Mouse (Mus musculus): ENCODE measurements around the gene Osbpl2.

The Osbpl2 gene

DNA sequence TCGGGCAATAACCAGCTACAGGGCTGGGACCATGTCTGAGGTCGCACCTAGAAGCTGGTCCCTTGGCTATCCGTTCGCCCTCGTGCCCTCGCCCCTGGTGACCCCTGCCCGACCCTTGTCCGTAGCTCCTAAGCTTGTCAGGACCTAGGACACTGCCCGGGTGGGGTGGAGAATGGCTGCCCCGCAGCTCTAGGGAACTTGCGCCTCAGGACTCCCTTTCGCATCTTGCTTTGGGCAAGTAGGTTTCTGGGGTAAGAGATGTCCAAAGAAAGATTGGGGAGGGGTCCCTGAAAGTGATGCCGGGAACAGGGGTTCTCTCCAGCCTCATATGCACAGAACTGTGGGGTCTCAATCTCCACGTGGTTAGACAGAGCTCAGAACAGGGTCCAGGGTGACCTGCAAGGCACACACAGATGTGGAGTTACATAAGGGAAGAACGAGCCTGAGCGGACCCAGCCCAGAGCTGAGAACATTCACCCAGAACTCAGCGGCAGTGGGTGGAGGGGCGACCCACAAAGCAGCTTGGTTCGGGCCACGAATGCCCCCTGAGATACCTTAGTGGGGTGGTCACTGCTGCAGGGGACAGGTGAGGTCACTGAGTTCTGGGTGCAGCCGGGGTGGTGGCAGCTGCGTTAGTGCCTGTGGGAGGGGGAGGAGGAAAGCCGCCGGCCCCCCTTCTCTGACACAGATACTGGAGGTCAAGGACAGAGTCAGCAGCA, 14.3 kb upstream of the Osbpl2 start:
- no peak for DNase-seq (ENCODE audit: low spot score in 2 of 2)

DNA sequence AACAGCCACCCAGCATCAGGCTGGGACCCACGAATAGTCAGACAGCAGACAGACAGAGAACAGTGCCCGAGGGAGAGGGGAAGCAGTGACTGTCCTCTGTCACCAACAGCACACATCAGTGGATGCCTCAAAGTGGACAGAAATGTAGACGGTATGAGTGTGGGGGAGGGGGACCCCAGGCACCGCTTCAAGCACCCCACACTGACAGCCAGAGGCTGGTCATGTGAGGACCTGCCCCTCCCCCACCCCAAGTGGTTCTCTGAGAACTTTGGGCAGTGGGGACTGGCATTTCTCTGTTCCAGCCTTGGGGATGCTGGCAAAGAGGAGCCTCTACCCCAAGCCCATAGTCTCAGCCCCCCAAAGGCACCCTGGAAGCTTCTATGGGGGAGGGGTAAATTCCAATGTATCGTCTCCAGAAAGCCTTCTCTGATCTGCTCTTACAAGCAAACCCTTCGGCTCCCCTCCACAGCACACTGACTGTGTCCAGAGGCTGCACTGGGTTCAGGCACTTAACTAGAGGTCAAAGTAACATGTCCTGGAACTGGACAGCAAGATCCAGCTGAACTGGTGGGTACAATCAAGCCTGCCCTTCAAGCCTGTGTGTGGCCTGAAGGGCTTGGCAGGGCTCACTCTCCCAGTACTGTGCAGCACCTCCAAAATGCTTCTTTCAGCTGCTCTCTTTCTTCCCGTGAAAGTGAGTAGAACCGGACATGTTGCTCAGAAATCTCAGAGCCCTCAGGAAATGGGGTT, 13.5 kb upstream of the Osbpl2 start:
- DNase-seq (ENCODE audit: low spot score in 2 of 2), result no peak

DNA sequence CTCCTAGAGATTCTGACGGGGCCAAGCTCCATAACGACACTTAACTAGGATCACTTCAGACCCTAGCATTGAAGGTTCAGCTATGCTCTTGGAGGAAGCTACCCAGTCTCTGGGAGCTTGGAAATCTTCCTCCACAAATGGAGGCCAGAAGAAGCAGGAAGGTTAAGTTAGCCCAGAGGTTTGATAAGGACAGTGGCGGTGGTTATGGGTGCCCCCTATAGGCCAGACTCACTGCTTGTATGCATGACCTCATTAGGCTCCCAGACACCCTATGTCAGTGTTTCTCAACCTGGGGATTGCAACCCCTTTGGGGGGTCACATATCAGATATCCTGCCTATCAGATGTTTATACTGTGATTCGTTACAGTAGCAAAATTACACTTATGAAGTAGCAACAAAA, 12.0 kb upstream of the Osbpl2 start:
- DNase-seq (ENCODE audit: low spot score in 2 of 2), result no peak

DNA sequence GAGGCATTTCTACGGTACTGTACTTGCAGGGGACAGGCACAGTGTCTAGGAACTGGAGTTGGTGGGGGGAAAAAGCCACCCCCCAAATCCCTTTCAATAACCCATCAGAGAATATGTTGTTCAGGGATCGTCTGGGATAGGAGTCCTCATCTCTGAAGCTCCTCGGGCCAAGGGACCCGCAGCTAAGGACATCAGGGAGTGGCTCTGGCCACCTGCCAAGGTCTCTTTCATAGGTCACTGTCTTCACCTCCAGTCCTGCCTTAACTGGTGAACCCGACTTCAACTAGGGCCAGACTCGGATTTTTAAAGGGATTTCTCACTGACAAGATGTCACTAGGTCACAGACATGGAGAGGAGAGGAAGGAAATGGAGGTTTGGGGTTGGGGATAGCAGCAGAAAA, 10.8 kb upstream of the Osbpl2 start:
- no peak for DNase-seq (ENCODE audit: low spot score in 2 of 2)

DNA sequence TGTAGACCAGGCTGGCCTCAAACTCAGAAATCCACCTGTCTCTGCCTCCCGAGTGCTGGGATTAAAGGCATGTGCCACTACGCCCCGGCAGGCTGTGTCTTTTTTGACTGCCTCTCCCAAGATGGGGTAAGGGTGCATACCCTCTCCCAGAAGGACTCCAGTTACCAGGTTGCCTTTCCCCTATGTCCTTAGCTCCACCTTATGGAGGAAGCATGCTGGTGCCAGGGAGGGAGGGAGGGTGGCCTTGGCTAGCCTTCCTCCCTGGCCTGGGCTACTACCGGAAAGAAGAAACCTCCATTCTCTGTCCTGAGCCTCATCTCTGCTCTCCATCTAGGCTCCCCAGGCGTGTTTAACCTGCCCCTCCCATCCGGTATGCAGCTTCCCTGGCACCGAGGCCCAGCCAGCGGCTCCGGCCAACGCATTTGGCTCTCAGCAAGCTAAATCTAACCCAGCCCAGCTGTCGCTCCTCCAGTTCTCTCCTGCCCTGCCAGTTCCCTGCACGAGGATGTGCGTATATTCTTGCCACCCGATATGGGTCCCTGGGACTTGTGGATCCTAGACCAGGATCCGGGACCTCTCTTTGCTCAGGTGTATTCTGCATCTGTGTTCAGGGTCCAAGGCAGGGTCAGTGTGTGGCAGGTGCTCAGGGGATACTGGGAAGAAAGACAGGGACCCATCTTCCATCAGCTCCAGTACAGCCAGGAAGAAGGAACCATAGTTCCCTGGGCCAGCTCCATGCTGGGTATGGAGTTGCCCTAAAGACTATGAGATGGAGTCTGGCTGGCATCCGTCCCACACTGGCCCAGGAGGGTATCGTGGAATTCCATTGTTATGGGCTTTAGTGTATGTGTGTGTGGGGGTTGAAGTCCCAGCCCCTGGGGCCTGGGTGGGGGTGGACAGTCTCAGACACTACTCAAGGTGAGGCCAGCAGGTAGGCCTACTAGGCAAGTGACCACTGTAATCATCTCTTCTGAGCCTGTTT, 4.9 kb upstream of the Osbpl2 start:
- DNase-seq (ENCODE audit: low spot score in 2 of 2), result peak; percentile 57 to 59

DNA sequence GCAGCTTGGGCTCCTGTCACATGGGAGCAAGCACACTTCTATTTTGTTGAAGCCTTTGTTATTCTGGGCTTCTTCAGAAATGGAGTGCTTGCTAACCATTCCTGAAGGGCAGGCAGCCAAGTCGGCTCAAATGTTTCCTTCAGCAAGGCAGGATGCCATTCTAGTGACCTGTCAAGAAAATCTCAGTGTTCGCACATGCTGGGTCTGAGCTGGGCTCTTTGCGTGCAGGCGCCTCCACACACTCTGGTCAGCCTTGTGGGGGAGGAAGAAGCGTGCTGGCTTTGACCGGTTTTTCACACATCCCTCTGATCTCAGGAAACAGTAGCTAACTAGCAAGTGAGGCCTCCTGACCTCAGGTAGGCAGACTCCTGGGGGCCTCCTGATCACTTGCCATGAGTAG, 3.8 kb upstream of the Osbpl2 start:
- DNase-seq (ENCODE audit: low spot score in 2 of 2), result peak; percentile 38 to 45

DNA sequence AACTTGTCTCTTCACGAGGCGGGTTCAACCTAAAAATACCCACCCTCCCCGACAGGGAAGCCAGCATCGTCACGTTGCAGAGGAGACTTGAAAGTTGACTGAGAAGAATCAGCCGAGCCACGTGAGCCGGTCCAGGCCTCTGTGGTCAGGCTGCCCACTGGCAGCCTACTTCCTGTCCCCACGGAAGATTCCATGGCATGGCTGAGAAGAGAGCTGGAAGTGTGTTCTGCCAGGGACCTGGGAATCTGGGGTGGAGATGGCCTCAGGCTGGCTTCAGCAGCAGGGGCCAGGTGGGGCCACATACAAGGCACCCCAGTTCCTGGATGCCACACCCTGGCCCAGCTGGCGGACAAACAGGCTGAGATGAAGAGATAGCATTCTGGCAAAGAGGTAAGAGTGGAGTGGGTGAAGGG, 3.0 kb upstream of the Osbpl2 start:
- no peak for DNase-seq (ENCODE audit: low spot score in 2 of 2)

DNA sequence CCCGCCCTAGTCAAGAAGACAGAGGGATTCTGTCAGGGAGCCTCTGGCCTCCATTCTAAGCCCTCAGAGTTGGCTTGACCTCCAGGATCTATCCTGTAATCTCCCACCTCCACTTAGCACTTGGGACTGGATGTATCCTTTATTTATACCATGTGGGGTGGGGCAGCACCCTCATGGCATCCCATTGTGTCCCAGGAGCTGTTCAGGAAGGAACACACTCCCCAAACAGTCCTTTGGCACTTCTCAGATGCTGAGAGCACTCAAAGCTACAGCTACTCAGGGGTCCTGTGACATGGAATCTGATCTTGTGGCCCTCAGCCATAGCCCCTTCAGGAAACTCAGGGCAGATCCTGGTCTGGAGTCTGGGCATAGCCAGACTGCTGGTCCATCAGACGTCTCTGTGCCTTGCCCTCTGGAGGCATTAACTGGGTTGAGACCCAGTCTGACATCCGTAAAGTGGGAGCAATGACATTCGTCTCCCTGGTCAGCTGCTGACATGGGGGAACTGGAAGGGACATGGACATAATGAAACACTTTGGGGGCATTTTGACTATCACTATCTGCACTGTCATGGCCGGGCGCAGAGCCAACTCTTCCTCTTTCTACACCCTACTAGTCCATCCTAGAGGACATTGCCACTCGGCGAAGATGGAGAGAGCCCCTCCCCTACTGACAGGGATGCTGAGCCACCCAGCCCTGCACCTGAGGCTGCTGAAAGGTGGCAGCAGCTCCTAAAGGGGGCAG, 2.2 kb upstream of the Osbpl2 start:
- no peak for DNase-seq (ENCODE audit: low spot score in 2 of 2)

DNA sequence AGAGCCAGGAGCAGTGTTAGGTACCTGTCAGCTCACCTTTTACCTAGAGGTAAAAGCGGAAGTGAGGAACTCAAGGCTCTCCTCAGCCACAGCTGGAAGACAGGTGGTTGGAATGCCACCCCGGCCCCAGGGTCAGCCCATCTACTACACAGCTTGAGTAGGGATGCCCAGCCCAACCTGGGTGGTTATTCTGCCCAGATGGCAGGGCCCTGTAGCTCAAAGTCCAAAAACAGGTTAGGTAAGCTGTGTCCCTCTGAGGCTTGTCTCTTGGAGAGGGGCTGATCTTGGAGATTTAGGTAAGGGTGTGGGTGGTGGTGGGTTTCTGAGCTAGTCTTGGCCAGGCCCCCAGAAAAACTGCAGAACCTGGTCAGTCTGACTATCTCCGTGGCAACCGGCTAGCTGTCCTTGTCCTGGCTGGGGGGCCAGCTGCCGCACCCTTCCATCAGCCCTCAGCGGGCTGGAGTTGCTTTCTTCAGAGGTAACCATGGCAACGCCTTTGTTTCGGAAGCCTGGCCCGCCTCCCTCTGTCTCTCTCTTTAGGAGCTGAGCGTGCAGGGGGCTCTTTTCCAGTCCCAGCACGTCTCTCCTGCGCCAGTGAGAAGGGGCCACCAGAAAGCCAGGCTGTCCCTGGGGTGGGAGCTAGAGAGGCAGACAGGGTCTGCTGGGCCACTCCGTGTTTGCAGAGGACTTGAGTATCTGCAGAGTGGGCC, 1.5 kb upstream of the Osbpl2 start:
- DNase-seq (ENCODE audit: low spot score in 2 of 2), result peak; percentile 47 to 65

DNA sequence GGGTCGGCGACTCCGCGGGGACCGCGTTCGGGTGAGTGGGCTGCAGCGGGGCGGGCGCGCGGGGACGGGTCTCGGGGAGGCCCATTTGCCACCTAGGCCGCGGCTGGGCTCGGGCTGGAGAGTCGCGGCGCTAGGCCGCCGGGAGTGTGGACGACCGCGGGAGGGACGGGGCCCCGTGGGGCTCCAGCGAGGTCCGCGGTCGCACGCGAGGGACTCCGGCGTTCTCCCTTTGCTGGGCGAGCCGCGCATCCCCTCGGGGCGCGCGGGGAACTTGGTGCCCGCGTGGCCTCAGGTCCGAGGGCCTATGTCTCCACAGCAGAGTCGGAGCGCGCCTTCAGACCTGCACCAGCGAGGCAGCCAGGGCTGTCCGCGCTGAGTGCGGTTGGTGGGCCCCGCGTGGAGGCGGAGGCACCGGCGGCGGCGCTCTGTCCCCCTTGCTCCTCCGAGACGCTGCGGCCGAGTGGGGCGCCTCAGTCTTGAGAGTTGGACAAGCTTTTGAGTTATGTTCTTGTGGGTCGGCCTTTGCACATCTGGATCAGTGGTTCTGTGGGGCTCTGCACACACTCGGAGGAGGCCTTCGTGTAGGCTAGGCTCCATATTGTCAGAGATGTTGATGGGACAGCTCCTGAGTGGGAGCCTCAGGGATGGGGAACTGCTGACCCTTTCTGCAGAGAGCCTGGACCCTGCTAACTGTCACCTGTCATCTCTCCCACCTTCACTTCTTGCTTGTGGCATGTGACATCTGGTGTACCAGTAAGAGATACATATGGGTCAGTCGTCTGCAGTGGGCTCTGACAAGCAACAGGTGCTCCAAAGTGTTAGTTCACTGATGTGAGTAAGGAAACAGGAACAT, 559 bp downstream of the Osbpl2 start:
- DNase-seq (ENCODE audit: low spot score in 2 of 2), result no peak

DNA sequence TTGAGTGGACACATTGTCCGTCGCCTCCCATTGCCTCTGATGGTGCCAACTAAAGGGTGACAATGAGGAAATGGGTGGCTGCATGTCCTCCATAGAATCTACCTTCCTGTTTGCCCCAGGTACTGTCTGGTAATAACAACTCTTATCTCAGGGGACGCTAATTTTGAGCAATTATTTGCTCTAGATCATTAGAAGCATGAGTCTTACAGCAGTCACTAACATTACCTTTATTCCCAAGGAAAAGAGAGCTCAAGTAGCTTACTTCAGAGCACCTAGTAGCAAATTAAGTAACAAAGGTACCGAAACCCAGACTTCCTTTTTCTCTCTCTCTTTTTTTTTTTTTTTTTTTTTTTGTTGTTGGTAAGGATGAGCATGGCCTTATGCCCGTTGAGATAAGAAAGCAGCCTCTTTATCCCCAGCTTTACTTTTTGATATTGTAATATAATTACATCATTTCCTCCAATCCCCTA, 1.2 kb downstream of the Osbpl2 start:
- no peak for DNase-seq (ENCODE audit: low spot score in 2 of 2)

DNA sequence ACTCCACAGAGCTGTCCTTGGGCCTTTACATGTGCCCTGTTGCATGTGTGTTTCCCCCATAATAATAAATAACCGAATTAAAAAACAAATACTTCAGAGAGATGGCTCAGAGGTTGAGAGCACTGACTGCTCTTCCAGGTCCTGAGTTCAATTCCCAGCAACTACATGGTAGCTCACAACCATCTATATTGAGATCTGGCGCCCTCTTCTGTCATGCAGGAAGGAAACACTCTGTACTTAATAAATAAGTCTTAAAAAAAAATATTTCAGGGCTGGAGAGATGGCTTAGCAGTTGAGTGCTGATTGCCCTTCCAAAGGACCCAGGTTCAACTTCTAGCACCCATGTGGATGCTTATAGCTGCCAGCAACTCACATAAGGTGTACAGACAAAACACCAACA, 5.1 kb downstream of the Osbpl2 start:
- no peak for DNase-seq (ENCODE audit: low spot score in 2 of 2)

DNA sequence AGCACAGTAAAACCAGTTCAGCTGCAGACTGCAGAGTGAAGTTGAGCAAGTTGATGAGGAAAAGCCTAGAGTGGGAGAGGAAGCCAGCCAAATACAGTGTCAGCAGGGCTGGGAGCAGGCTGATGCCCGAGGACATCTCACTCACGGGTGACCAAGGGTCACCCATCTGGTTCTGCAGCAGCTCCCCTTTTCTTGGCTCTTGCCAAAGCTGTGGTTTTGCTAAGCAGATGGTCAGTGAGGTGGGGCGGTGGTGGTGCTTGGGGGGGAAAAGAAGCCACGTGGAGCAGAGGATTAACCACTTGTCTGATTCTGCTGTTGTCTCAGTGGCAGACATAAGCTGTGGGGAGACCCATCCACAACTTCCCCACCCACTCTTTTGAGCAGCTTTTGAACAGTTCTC, 7.1 kb downstream of the Osbpl2 start:
- DNase-seq (ENCODE audit: low spot score in 2 of 2), result no peak

DNA sequence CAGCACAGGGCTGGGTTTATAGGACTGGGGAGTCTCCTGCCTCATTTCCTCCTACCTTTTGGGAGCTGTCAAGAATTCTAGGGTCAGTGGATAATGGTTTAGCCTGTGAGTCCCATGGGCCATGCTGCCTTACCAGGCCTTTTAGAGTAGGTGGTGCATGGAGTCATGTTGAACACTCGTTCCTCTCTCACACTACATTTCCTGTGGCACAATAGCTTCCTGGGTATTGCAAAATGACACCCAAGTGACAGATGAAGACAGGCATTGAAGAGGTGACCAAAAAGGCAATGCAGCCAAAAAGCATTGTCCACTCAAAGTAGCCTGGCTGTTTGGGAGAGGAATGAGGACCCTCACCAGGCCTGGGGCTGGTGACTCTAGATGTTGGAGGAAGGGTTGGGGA, 8.6 kb downstream of the Osbpl2 start:
- DNase-seq (ENCODE audit: low spot score in 2 of 2), result no peak

DNA sequence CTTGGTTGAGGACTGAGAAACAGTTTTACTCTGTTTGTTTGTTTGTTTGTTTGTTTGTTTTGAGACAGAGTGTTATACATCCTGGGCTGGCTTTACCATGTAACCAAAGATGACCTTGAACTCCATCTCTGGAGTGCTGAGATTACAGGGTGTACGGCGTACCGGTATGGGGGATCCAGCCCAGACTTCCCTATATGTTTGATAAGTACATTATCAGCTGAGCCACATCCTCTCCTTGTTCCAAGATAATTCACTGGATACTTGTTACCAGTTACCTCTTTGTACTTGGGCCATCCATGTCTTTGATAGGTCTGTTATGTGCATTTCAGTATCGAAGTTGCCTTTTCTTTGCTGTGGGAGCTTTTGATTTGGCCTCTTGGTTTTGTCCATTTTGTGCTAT, 14.1 kb downstream of the Osbpl2 start:
- no peak for DNase-seq (ENCODE audit: low spot score in 2 of 2)

DNA sequence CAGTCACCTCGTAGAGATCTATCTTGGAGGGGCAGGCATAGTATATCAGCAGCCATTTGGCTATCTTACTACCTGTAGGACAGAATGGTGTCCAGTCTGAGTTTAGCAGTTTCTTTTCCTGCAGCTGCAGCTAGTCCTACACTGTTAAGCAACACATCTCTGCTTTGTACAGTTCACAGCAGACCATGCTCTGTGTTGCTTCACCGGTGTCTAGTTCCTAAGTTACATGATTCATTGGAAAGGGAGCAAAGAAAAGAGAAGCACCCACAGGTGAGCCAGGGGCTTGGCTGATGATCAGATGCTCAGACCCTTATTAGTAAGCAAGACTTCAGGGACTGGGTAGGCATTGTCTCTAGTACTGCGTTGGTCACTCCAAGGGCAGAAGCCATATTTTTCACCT, 14.8 kb downstream of the Osbpl2 start:
- no peak for DNase-seq (ENCODE audit: low spot score in 2 of 2)

DNA sequence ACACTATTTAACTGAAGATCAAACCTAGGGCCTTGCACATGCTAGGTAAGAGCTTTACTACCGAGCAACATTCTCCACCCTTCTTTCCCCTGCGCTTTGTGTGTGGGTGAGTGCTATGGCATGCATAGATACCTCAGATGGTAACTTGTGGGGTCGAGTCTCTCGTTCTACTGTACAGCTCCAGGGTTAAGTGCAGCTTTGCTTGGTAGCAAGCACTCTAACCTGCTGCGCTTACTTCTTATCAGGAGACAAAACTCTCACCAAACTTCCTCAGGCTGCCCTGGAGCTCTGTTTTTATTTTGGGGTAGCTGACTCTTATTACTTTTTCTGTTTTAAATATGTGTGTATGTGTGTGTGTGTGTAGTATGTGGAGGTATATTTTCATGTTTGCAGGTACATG, 16.3 kb downstream of the Osbpl2 start:
- DNase-seq (ENCODE audit: low spot score in 2 of 2), result no peak

DNA sequence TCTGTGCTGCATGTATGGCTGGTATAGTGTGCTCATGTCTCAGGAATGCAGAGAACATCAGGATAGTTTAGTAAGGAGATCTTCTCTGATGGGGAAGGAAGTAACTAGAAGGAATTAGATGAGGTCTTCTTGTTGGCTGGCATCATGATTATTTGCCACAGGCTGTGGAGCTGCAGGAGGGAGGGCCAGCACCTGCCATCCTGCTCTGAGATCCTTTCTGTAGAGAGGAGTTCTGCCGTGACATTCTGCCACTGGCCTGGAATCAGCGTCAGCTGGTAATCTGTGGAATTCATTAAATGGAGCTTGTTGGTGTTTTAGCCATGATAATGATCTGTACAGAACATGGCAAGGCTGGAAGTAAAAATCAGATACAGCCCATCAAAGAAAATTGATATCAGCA, 27.0 kb downstream of the Osbpl2 start:
- no peak for DNase-seq (ENCODE audit: low spot score in 2 of 2)

DNA sequence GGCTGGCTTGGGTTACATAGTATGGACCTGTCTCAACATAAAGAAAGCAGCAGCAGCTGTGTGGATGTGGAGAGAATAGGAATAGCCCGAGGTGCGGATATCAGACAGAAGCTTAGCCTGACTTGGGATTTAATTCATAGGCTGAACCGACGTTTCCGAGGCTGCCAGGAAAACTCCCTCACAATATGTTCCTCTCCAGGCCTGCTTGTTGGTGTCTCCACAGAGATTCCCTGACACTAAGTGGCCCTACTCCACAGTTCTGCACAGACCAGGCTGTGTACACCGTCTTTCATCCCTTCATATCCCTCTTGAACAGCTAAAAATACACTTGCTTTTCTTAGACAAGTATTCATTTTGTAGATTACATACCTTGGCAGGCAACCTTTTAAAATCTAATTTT, 28.3 kb downstream of the Osbpl2 start:
- no peak for DNase-seq (ENCODE audit: low spot score in 2 of 2)

DNA sequence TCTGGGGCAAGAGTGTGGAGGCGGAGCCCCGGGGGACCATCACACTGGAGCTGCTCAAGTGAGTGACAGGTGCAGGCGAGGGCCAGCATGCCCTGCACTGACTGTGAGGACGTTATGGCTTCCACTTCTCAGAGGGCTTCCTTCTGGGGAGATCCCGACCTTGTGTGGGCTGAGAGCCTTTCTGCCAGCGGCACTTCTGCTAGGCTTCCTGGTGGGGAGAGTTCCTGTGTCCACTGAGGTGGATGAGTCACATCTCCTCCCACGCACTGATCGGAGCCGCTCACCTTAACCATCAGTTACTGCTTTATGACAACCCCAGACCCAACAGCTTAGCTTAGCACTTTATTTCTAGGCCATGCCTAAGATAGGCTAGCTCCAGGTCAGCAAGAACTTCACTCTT, 29.4 kb downstream of the Osbpl2 start:
- no peak for DNase-seq (ENCODE audit: low spot score in 2 of 2)

All from frontal cortex, postnatal 14 days (tissue).